Mouse (Mus musculus): ENCODE measurements around the gene Parvg. TPM values are rescaled to one million over a fixed set of nuclear protein-coding genes. Genes with fewer than 3 reads are reported as not detected.
A peak's percentile ranks its signal among the peaks of the same experiment; 100 is the strongest.

Parvg gene
- polyA plus RNA-seq, 1 experiment: 0.39 TPM

GRCm38 (mm10) chr15:84348769-84349168 is 24.9 kb downstream of the Parvg start:
- no peaks in the 10 kb centered on the region for H3K4me1 ChIP-seq (ENCODE audit: control insufficient read depth, insufficient read depth, low read length)
- TF ChIP-seq CTCF (IDR thresholded peaks at IDR 0.05; ENCODE audit: borderline replicate concordance, insufficient read depth, low read length): no peak
- no peak for TF ChIP-seq POLR2A (IDR thresholded peaks at IDR 0.05; ENCODE audit: low read depth, low read length)
- H3K4me3 ChIP-seq (ENCODE audit: insufficient read depth, low read length): no peak overlapping the region
- H3K27ac ChIP-seq (ENCODE audit: insufficient read depth, low read length): no peak overlapping the region

- Histone ChIP-seq H3K4me3 (ENCODE audit: insufficient read depth, low read length) (no peak overlapping the region), H3K27ac (ENCODE audit: insufficient read depth, low read length) (no peak overlapping the region), H3K4me1 (ENCODE audit: control insufficient read depth, insufficient read depth, low read length) (no peaks in the 10 kb centered on the region)
- TF ChIP-seq CTCF (IDR thresholded peaks at IDR 0.05; ENCODE audit: borderline replicate concordance, insufficient read depth, low read length): no peak
Measured at GRCm38 (mm10) chr15:84349915-84350738, 26.3 kb downstream of the Parvg start.

GRCm38 (mm10) chr15:84351342-84351741 is 27.5 kb downstream of the Parvg start:
- TF ChIP-seq POLR2A (IDR thresholded peaks at IDR 0.05; ENCODE audit: low read depth, low read length) (no peak), CTCF (IDR thresholded peaks at IDR 0.05; ENCODE audit: borderline replicate concordance, insufficient read depth, low read length) (no peak)
- no peaks in the 10 kb centered on the region for H3K4me1 ChIP-seq (ENCODE audit: control insufficient read depth, insufficient read depth, low read length)
- no peak overlapping the region for H3K27ac ChIP-seq (ENCODE audit: insufficient read depth, low read length)
- H3K4me3 ChIP-seq (ENCODE audit: insufficient read depth, low read length): no peak overlapping the region

GRCm38 (mm10) chr15:84351915-84352844 is 28.4 kb downstream of the Parvg start:
- Histone ChIP-seq H3K4me1 (ENCODE audit: control insufficient read depth, insufficient read depth, low read length) (no peaks in the 10 kb centered on the region), H3K27ac (ENCODE audit: insufficient read depth, low read length) (no peak overlapping the region), H3K4me3 (ENCODE audit: insufficient read depth, low read length) (no peak overlapping the region)
- TF ChIP-seq CTCF (IDR thresholded peaks at IDR 0.05; ENCODE audit: borderline replicate concordance, insufficient read depth, low read length): no peak
- no peak for TF ChIP-seq POLR2A (IDR thresholded peaks at IDR 0.05; ENCODE audit: low read depth, low read length)

- Histone ChIP-seq H3K27ac (ENCODE audit: insufficient read depth, low read length) (no peak overlapping the region), H3K4me1 (ENCODE audit: control insufficient read depth, insufficient read depth, low read length) (no peaks in the 10 kb centered on the region), H3K4me3 (ENCODE audit: insufficient read depth, low read length) (no peak overlapping the region)
- TF ChIP-seq CTCF (IDR thresholded peaks at IDR 0.05; ENCODE audit: borderline replicate concordance, insufficient read depth, low read length) (no peak), POLR2A (IDR thresholded peaks at IDR 0.05; ENCODE audit: low read depth, low read length) (no peak)
Measured at GRCm38 (mm10) chr15:84355081-84355480, 31.3 kb downstream of the Parvg start.

GRCm38 (mm10) chr15:84364746-84365145 is 40.9 kb downstream of the Parvg start:
- TF ChIP-seq POLR2A (IDR thresholded peaks at IDR 0.05; ENCODE audit: low read depth, low read length) (no peak), CTCF (IDR thresholded peaks at IDR 0.05; ENCODE audit: borderline replicate concordance, insufficient read depth, low read length) (no peak)
- Histone ChIP-seq H3K27ac (ENCODE audit: insufficient read depth, low read length) (0 out of 2 replicates have a peak overlapping the region, but pooled peaks have one; percentile 34), H3K4me3 (ENCODE audit: insufficient read depth, low read length) (no peak overlapping the region), H3K4me1 (ENCODE audit: control insufficient read depth, insufficient read depth, low read length) (0 out of 2 replicates have a peak, but pooled peaks cover 2% of the 10 kb centered on the region)

- Histone ChIP-seq H3K4me1 (ENCODE audit: control insufficient read depth, insufficient read depth, low read length) (0 out of 2 replicates have a peak, but pooled peaks cover 2% of the 10 kb centered on the region), H3K27ac (ENCODE audit: insufficient read depth, low read length) (peak overlapping the region; percentile 51)
- TF ChIP-seq CTCF (IDR thresholded peaks at IDR 0.05; ENCODE audit: borderline replicate concordance, insufficient read depth, low read length) (no peak), POLR2A (IDR thresholded peaks at IDR 0.05; ENCODE audit: low read depth, low read length) (no peak)
Measured at GRCm38 (mm10) chr15:84365675-84366381, 42.0 kb downstream of the Parvg start.

GRCm38 (mm10) chr15:84366574-84366989 is 42.8 kb downstream of the Parvg start:
- Histone ChIP-seq H3K4me1 (ENCODE audit: control insufficient read depth, insufficient read depth, low read length) (0 out of 2 replicates have a peak, but pooled peaks cover 2% of the 10 kb centered on the region), H3K27ac (ENCODE audit: insufficient read depth, low read length) (no peak overlapping the region), H3K4me3 (ENCODE audit: insufficient read depth, low read length) (no peak overlapping the region)
- no peak for TF ChIP-seq CTCF (IDR thresholded peaks at IDR 0.05; ENCODE audit: borderline replicate concordance, insufficient read depth, low read length)
- no peak for TF ChIP-seq POLR2A (IDR thresholded peaks at IDR 0.05; ENCODE audit: low read depth, low read length)

More at GRCm38 (mm10) chr15:84365675-84366381, 42.0 kb downstream of the Parvg start:
- no peak overlapping the region for H3K4me3 ChIP-seq (ENCODE audit: insufficient read depth, low read length)

GRCm38 (mm10) chr15:84367402-84367801 is 43.6 kb downstream of the Parvg start:
- H3K27ac ChIP-seq (ENCODE audit: insufficient read depth, low read length): no peak overlapping the region
- TF ChIP-seq CTCF (IDR thresholded peaks at IDR 0.05; ENCODE audit: borderline replicate concordance, insufficient read depth, low read length) (no peak), POLR2A (IDR thresholded peaks at IDR 0.05; ENCODE audit: low read depth, low read length) (no peak)
- H3K4me1 ChIP-seq (ENCODE audit: control insufficient read depth, insufficient read depth, low read length): 0 out of 2 replicates have a peak, but pooled peaks cover 2% of the 10 kb centered on the region
- H3K4me3 ChIP-seq (ENCODE audit: insufficient read depth, low read length): no peak overlapping the region

All from embryonic fibroblast, embryonic 13.5 days (primary cell).